Mouse (Mus musculus) natural killer cell, adult 2 months (primary cell): ENCODE measurements around the gene S100a14.

Experiments used
- DNase-seq, 2 experiments: peaks; one replicate each; pipeline ENCODE4 v3.0.0; 2022; ENCODE audit warnings: low spot score in 2 of 2

S100a14 gene

DNA sequence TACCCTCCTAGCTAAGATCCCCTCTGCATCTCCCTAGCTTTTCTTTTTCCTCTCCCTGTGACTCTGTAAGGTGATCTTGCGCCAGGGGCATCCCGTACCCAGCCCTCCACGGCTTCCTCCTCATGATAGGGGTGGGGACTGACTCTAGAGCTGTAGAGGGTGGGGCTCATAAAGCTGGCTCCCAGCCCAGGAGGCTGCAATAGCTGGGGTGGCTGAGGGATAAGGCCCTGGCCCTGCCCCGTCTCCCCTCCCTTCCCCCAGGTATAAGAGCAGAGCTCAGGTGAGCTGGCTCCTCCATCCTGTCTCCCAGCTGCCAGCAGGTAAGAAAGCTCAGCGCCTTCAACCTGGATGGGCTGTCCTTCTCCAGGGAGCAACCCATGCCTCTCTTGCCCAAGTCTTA lies at the start of gene S100a14:
TSS of gene S100a14 (plus strand) at position 277 of the 400 bp plus-strand sequence.
- no peak for DNase-seq

- no peak for DNase-seq
These were observed 39.7 kb upstream of the S100a14 start for GRCm38 (mm10) chr3:90486998-90487397.

GRCm38 (mm10) chr3:90488576-90488975 lies 38.1 kb upstream of the S100a14 start:
- no peak for DNase-seq

DNA sequence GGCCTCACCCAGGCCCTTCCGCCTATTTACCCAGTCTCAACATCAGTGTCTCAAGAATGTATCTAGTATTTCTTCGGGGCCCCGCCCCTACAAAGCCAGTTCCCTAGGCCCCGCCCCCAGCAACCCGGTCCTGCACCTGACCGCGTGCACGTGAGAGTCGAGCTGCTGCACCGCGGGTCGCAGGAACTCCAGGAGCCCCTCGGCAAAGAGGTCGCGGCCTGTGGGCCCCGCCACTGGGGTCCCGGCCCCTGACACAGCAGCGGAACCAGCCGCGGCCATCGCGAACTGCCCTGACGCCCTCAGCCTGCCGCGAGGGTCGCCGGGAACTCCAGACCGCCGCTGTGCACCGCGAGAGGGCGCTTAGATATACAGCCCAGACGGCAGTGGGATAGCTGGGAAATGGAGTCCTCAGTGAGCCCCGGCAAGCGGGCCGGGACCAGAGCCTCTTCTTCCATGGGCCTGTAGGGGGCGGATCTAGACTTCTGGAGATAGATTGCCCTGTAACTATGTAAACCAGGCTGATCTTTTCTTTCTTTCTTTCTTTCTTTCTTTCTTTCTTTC lies 35.9 kb upstream of the S100a14 start, which contains the start of gene Snapin:
TSS of gene Snapin (minus strand) at position 338 of the 561 bp plus-strand sequence.
- DNase-seq = peak; percentile 92 to 95

DNA sequence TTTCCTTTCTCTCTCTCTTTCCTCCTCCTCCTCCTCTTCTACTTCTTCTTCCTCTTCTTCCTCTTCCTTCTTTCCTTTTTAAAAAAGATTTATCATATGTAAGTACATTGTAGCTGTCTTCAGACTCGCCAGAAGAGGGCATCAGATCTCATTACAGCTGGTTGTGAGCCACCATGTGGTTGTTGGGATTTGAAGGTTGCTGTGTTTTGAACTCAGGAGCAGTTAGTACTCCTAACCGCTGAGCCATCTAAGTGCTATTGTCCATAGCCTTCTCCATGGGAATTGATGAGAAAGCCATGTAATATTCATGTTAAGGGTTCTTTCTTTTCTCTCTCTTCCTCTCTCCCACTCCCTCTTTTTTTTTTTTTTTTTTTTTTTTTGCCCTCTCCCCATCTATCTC lies 35.3 kb upstream of the S100a14 start:
- peak; percentile 49 to 56 for DNase-seq

- no peak for DNase-seq
These were observed 32.7 kb upstream of the S100a14 start for GRCm38 (mm10) chr3:90493831-90494540.

- no peak for DNase-seq
These were observed 30.7 kb upstream of the S100a14 start for GRCm38 (mm10) chr3:90495850-90496525.

GRCm38 (mm10) chr3:90497597-90497996 lies 29.1 kb upstream of the S100a14 start:
- DNase-seq = no peak

- DNase-seq = no peak
These were observed 23.2 kb upstream of the S100a14 start for GRCm38 (mm10) chr3:90503444-90503843.

DNA sequence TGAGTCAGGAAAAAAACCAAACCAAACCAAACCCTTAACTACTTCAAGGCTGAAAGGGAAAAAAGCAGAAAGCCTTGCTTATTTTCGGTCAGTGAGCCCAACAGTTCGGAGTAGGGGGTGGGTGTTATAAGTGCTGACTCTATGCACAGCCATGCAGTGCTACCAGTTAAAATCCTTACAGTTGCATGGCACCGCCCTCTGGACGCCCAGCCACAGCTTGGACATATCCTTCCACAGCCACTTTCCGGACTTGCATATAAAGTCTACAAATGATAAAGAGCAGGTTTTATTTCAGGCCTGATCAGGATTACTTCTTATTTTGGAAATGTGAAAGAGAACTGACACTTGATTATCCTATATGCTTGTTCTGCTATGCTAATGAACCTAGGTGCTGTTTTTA lies 21.4 kb upstream of the S100a14 start:
- no peak for DNase-seq

GRCm38 (mm10) chr3:90506362-90506761 lies 20.3 kb upstream of the S100a14 start:
- no peak for DNase-seq

GRCm38 (mm10) chr3:90508287-90508949 lies 18.2 kb upstream of the S100a14 start:
- no peak for DNase-seq

DNA sequence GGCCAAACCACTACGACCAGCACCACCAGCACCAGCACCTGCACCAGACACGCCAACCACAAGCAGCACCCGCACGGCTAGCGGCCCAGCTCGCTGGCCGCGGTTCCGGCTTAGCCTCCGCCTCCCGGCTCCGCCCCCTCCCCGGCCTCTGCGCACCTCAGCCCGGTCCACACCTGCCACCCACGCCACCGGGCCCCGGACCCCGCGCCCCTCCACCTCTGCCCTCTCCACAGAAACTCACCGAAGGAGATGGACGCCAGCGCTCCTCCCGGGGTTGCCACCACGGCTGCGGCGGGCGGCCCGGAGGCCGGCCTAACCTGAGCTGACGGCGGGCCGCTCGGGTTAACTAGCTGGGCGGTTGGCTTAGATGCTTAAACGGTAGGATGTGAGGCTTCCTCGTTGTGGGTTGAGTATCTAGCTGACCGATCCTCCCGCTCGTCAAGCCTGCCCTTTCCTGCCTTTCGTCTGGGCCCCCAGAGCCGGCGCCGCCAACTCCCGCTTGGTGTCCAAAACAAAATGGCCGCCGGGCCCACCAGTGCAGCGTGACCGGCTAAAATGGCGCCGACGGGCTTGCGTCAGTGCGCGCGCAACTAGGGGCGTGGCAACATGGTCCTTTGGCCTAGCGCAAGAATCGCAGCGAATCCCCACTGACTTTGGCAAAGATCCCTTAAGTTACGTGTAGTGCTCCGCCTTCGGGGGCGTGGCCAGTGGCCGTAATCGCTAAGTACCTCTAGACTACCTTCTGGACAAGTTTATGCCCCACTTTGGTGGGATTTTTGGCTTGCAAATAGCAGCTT lies 17.5 kb upstream of the S100a14 start, which contains the start of gene Chtop:
TSS of gene Chtop (minus strand) at position 549 of the 797 bp plus-strand sequence.
- DNase-seq = peak; percentile 99

GRCm38 (mm10) chr3:90509747-90510123 lies 16.9 kb upstream of the S100a14 start:
- DNase-seq = no peak

- no peak for DNase-seq
These were observed 14.4 kb upstream of the S100a14 start for GRCm38 (mm10) chr3:90512276-90512675.

GRCm38 (mm10) chr3:90512948-90513642 lies 13.6 kb upstream of the S100a14 start:
- no peak for DNase-seq

DNA sequence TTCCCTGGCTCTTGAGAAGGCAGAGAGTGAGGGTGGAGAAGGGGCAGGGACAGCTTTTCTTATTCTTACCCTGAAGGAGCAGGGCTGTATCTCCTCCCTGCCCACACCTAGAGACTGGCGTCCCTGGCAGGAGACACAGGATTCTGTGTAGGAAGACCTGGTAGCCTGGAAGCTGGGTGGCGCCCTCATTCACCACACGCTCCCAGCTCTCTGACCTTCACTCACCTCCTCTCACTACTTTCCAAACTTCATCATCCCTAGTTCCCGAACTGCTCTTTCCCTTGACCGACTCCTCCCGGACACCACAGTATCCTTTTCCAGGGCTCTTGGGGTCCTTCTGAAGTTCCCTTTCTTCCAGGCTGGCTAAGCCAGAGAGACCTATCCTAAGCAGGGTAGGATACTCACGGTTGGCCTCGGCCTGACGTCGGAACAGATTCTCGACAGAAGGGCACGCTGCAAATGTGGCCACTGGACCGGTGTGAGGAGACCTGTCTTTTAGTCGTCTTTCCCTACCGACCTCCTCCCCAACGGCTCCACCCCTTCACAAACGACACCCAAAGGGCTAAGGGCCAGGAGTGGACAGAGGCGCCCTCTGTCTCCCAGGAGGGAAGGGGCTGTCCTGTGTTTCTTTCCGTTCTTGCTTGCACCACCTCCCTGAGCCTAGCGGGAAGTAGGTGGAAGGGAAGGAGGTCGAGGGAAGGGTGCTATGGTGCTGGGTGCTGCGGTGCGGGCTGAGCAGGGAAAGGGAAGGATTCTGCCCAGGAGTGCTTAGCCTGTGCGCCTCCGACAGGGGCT lies 12.7 kb upstream of the S100a14 start, which contains the start of the genes S100a1 and S100a13:
TSS of gene S100a1 (minus strand) at position 597 of the 795 bp plus-strand sequence.
TSS of gene S100a13 (plus strand) at position 640 of the 795 bp plus-strand sequence.
- peak in 1 of 2 experiments; percentile 32 for DNase-seq

GRCm38 (mm10) chr3:90514691-90515090 lies 12.0 kb upstream of the S100a14 start:
- DNase-seq = peak; percentile 24 to 38

DNA sequence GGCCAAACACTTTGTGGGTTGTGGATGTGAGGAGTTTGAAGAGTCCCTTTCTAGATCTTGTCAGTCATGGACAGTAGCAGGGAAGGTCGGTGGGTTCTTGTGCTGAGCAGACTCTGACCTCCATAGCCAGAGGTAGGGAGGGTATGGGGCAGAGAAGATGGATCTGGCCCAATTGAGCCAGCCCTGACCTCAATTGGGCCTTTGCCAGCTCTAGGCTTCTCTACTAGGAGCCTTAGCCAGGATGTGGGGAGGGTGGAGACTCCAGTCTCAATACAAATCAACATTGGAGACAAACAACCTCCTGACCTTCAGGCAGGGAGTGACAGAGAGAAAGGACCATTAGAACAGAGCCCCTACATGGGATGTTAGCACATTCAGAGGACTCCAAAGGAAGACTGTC lies 11.4 kb upstream of the S100a14 start:
- DNase-seq = no peak

GRCm38 (mm10) chr3:90515789-90516188 lies 10.9 kb upstream of the S100a14 start:
- no peak for DNase-seq
